Mouse (Mus musculus): Measurements from ENCODE around the gene Srsf9. TPM values are rescaled to one million over a fixed set of nuclear protein-coding genes. Genes with fewer than 3 reads are reported as not detected.

Gene Srsf9
- 34.4 TPM for polyA plus RNA-seq (2014; fragmentation: Illumina TruSeq; extraction: RNeasy Lipid Tissue Mini Kit (QIAGEN cat#74804); ENCODE audit: low read depth, low replicate concordance)

GRCm38 (mm10) chr5:115326875-115327609, at the start of gene Srsf9:
Gene Srsf9 (plus strand): TSS chr5:115327177.

GRCm38 (mm10) chr5:115279226-115280049, 47.5 kb upstream of the Srsf9 start, which contains the start of gene Coq5:
Gene Coq5 (plus strand): TSS chr5:115279666.

GRCm38 (mm10) chr5:115300792-115301614, 26.0 kb upstream of the Srsf9 start, which contains the start of gene Dynll1:
Gene Dynll1 (minus strand): TSS chr5:115300999.

DNA sequence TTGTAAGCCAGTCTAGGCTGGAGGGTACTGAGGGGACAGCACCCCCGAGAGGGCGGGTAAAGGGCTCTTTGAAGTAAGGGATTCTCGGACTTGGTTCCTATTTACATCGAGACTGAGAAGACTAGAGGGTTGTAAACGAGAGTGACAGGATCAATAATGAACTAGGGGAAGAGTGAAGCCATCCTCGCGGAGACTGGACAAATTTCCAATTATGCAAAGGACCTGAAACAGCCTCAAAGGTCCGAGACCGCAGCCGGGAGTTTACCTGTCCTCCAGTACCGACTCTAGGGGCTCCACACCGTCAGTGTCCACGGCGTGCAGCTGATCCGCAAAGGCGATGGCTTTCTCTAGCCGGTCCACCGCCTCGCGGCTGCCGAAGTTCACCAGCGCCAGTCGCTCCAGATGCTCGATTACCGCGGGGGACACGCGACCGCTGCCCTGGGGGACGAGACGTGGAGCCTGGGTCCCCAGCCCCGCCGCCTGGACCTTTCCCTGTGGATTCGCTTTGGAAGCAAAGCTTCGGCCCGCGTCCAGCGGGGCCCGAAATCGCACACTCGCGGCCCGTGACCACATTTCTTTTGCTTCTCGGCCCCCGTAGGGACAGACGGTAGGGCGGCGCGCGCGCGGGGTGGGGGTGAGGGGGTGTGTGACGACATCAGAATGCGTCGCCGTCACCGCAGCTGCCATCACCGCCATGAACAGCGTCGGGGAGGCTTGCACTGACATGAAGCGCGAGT, 13.8 kb downstream of the Srsf9 start, which contains the start of the genes Gatc and Triap1:
TSS of gene Gatc (minus strand) at position 602 of the 737 bp plus-strand sequence.
TSS of gene Triap1 (plus strand) at position 649 of the 737 bp plus-strand sequence.

DNA sequence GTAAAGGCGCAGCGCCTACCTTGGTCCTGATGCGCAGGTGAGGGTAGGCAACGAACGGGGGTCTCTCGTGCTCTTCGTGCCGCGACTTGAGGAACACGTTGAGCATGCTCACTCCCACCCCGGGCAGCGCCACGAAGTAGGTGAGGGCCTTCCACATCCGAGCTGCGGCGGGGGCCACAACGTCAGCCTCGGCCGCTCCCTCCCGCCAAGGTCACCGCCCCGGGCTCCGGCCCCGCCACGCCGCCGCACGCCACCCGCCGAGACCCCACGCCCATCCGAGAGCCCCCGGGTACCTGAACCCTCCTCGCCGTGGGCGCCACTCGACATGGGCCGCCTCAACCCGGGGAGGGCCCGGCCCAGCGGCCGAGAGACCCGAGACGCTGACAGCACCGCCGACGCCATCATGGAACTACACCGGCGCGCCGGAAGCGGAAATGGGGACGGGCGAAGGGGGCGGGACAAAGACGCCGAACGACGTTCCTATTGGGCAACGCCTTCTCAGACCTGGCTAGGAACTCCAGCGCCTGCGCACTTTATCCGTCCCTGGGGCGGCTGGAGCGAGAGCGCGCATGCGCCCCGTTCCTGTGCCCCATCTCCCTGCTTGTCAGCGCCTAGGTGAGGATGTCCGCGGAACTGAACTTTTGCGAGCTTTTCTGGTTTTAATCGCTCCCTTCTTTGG, 21.7 kb downstream of the Srsf9 start, which contains the start of gene Cox6a1:
TSS of gene Cox6a1 (minus strand) at position 436 of the 679 bp plus-strand sequence.

Other genes with a start within 250 kb of the Srsf9 start
- not detected for gene Gm10401, start 228.9 kb upstream of the Srsf9 start, polyA plus RNA-seq (2014; fragmentation: Illumina TruSeq; extraction: RNeasy Lipid Tissue Mini Kit (QIAGEN cat#74804); ENCODE audit: low read depth, low replicate concordance)
- gene Acads, start 207.8 kb upstream of the Srsf9 start, polyA plus RNA-seq (2014; fragmentation: Illumina TruSeq; extraction: RNeasy Lipid Tissue Mini Kit (QIAGEN cat#74804); ENCODE audit: low read depth, low replicate concordance): 4.5 TPM
- gene Unc119b, start 192.2 kb upstream of the Srsf9 start, polyA plus RNA-seq (2014; fragmentation: Illumina TruSeq; extraction: RNeasy Lipid Tissue Mini Kit (QIAGEN cat#74804); ENCODE audit: low read depth, low replicate concordance): 13.2 TPM
- gene Mlec, start 169.0 kb upstream of the Srsf9 start, polyA plus RNA-seq (2014; fragmentation: Illumina TruSeq; extraction: RNeasy Lipid Tissue Mini Kit (QIAGEN cat#74804); ENCODE audit: low read depth, low replicate concordance): 173 TPM
- gene Cabp1, start 132.8 kb upstream of the Srsf9 start, polyA plus RNA-seq (2014; fragmentation: Illumina TruSeq; extraction: RNeasy Lipid Tissue Mini Kit (QIAGEN cat#74804); ENCODE audit: low read depth, low replicate concordance): 0.20 TPM
- 16.9 TPM for gene Pop5, start 91.3 kb upstream of the Srsf9 start, polyA plus RNA-seq (2014; fragmentation: Illumina TruSeq; extraction: RNeasy Lipid Tissue Mini Kit (QIAGEN cat#74804); ENCODE audit: low read depth, low replicate concordance)
- 22.2 TPM for gene Rnf10, start 54.3 kb upstream of the Srsf9 start, polyA plus RNA-seq (2014; fragmentation: Illumina TruSeq; extraction: RNeasy Lipid Tissue Mini Kit (QIAGEN cat#74804); ENCODE audit: low read depth, low replicate concordance)
- 13.8 TPM for gene Coq5, start 47.5 kb upstream of the Srsf9 start, polyA plus RNA-seq (2014; fragmentation: Illumina TruSeq; extraction: RNeasy Lipid Tissue Mini Kit (QIAGEN cat#74804); ENCODE audit: low read depth, low replicate concordance)
- gene Dynll1, start 26.2 kb upstream of the Srsf9 start, polyA plus RNA-seq (2014; fragmentation: Illumina TruSeq; extraction: RNeasy Lipid Tissue Mini Kit (QIAGEN cat#74804); ENCODE audit: low read depth, low replicate concordance): 435 TPM
- gene Gatc, start 14.0 kb downstream of the Srsf9 start, polyA plus RNA-seq (2014; fragmentation: Illumina TruSeq; extraction: RNeasy Lipid Tissue Mini Kit (QIAGEN cat#74804); ENCODE audit: low read depth, low replicate concordance): 52.5 TPM
- 10.1 TPM for gene Triap1, start 14.0 kb downstream of the Srsf9 start, polyA plus RNA-seq (2014; fragmentation: Illumina TruSeq; extraction: RNeasy Lipid Tissue Mini Kit (QIAGEN cat#74804); ENCODE audit: low read depth, low replicate concordance)
- 120 TPM for gene Cox6a1, start 21.8 kb downstream of the Srsf9 start, polyA plus RNA-seq (2014; fragmentation: Illumina TruSeq; extraction: RNeasy Lipid Tissue Mini Kit (QIAGEN cat#74804); ENCODE audit: low read depth, low replicate concordance)
- not detected for gene Msi1, start 102.4 kb downstream of the Srsf9 start, polyA plus RNA-seq (2014; fragmentation: Illumina TruSeq; extraction: RNeasy Lipid Tissue Mini Kit (QIAGEN cat#74804); ENCODE audit: low read depth, low replicate concordance)
- gene Pla2g1b, start 139.1 kb downstream of the Srsf9 start, polyA plus RNA-seq (2014; fragmentation: Illumina TruSeq; extraction: RNeasy Lipid Tissue Mini Kit (QIAGEN cat#74804); ENCODE audit: low read depth, low replicate concordance): not detected
- gene Sirt4, start 157.5 kb downstream of the Srsf9 start, polyA plus RNA-seq (2014; fragmentation: Illumina TruSeq; extraction: RNeasy Lipid Tissue Mini Kit (QIAGEN cat#74804); ENCODE audit: low read depth, low replicate concordance): 8.0 TPM
- gene Pxn, start 179.5 kb downstream of the Srsf9 start, polyA plus RNA-seq (2014; fragmentation: Illumina TruSeq; extraction: RNeasy Lipid Tissue Mini Kit (QIAGEN cat#74804); ENCODE audit: low read depth, low replicate concordance): 7.6 TPM
- gene Rplp0, start 232.3 kb downstream of the Srsf9 start, polyA plus RNA-seq (2014; fragmentation: Illumina TruSeq; extraction: RNeasy Lipid Tissue Mini Kit (QIAGEN cat#74804); ENCODE audit: low read depth, low replicate concordance): 26.8 TPM
- 1.7 TPM for gene Gcn1l1, start 238.1 kb downstream of the Srsf9 start, polyA plus RNA-seq (2014; fragmentation: Illumina TruSeq; extraction: RNeasy Lipid Tissue Mini Kit (QIAGEN cat#74804); ENCODE audit: low read depth, low replicate concordance)